Mouse (Mus musculus) lung, embryonic 15.5 days (tissue): ENCODE measurements at regions not wholly inside any gene's neighbourhood (a gene's known extent, or its start where the extent isn't known, plus 50 kb on each side); places are given as distances from the start of the nearest gene placed in this dataset.

ENCODE experiments used
- ATAC-seq: fragments of 200-750 bp; cut with Nextera tagmentation; 2 replicates; pipeline ENCODE4 v1.8.0; 2017; ENCODE audit warnings: moderate number of reproducible peaks, borderline replicate concordance; ENCODE audit not compliant: low FRiP score, low TSS enrichment; ENCODE audit errors: extremely low read depth
- H3K27ac ChIP-seq: fragments of 300-500 bp; sonication (generic); 2 replicates; pipeline ENCODE4 v1.5.1; 2015; ENCODE audit warnings: moderate library complexity, mild to moderate bottlenecking, inconsistent platforms
- H3K27me3 ChIP-seq: fragments of 300-500 bp; sonication (generic); 2 replicates; pipeline ENCODE4 v1.6.1; 2015; ENCODE audit warnings: inconsistent platforms
- H3K36me3 ChIP-seq: fragments of 300-500 bp; sonication (generic); 2 replicates; pipeline ENCODE4 v1.6.1; 2015; ENCODE audit warnings: inconsistent platforms
- H3K4me1 ChIP-seq: fragments of 300-500 bp; sonication (generic); 2 replicates; pipeline ENCODE4 v1.6.1; 2015; ENCODE audit warnings: inconsistent platforms
- H3K4me2 ChIP-seq: fragments of 300-500 bp; sonication (generic); 2 replicates; pipeline ENCODE4 v1.6.1; 2015; ENCODE audit warnings: inconsistent platforms, mild to moderate bottlenecking, moderate library complexity
- H3K4me3 ChIP-seq: fragments of 300-500 bp; sonication (generic); 2 replicates; pipeline ENCODE4 v1.5.1; 2015; ENCODE audit warnings: mild to moderate bottlenecking, inconsistent platforms
- H3K9ac ChIP-seq: fragments of 300-500 bp; sonication (generic); 2 replicates; pipeline ENCODE4 v1.6.1; 2015; ENCODE audit warnings: inconsistent platforms
- H3K9me3 ChIP-seq: fragments of 300-500 bp; sonication (generic); 2 replicates; pipeline ENCODE4 v1.6.1; 2016; ENCODE audit warnings: inconsistent platforms
- WGBS: fragments of 180-500 bp; shearing (Covaris S2); methylation state at CpG from one replicate; pipeline ENCODE4 v1.1.7; 2015; 5-methylcytosine and 5-hydroxymethylcytosine counted together

GRCm38 (mm10) chr11:56932766-56933165 lies 78.4 kb upstream of the Gria1 start:
- ATAC-seq = no peak

GRCm38 (mm10) chr11:56952357-56952756 lies 58.8 kb upstream of the Gria1 start:
- Histone ChIP-seq H3K9ac (no peak overlapping the region), H3K4me1 (no peaks in the 10 kb centered on the region), H3K4me3 (no peak overlapping the region), H3K4me2 (no peak overlapping the region), H3K27ac (no peak overlapping the region), H3K36me3 (no peaks in the 10 kb centered on the region), H3K27me3 (no peaks in the 10 kb centered on the region), H3K9me3 (no peaks in the 10 kb centered on the region)
- peak; percentile 55; the same call in 1 of the 2 replicates for ATAC-seq
- WGBS = 43% methylated on average over 2 of the region's 2 CpGs

More at GRCm38 (mm10) chr11:56932766-56933165, 78.4 kb upstream of the Gria1 start:
- Histone ChIP-seq H3K4me1 (no peaks in the 10 kb centered on the region), H3K9ac (no peak overlapping the region), H3K4me2 (no peak overlapping the region), H3K27ac (no peak overlapping the region), H3K36me3 (no peaks in the 10 kb centered on the region), H3K27me3 (no peaks in the 10 kb centered on the region), H3K4me3 (no peak overlapping the region), H3K9me3 (no peaks in the 10 kb centered on the region)
- 62% methylated on average over 7 of the region's 7 CpGs for WGBS

GRCm38 (mm10) chr11:56957824-56958223 lies 53.4 kb upstream of the Gria1 start:
- Histone ChIP-seq H3K9me3 (no peaks in the 10 kb centered on the region), H3K27ac (no peak overlapping the region), H3K27me3 (no peaks in the 10 kb centered on the region), H3K4me1 (no peaks in the 10 kb centered on the region), H3K4me3 (no peak overlapping the region), H3K4me2 (no peak overlapping the region), H3K36me3 (no peaks in the 10 kb centered on the region), H3K9ac (no peak overlapping the region)
- no peak for ATAC-seq
- WGBS = 62% methylated on average over 2 of the region's 2 CpGs
